Mouse (Mus musculus) ES-CJ7 (cell line): ENCODE results near the gene Fam149a.
A peak's percentile ranks its signal among the peaks of the same experiment; 100 is the strongest.
"Not testable (repeated sequence)": the region's sequence is repeated elsewhere in the genome, so short reads cannot be mapped to it uniquely, and the experiment has no call there.

Experiments
- DNase-seq: peaks from one replicate; pipeline ENCODE4 v3.0.0; 2011; ENCODE audit warnings: low read depth, low spot score

Fam149a gene

GRCm38 (mm10) chr8:45332685-45333409 lies 49.2 kb downstream of the Fam149a start, which contains the start of gene Cyp4v3:
Gene Cyp4v3, minus strand, starts transcription at chr8:45333216.
- peak; percentile 87 for DNase-seq

GRCm38 (mm10) chr8:45330856-45331255 lies 51.2 kb downstream of the Fam149a start:
- DNase-seq: no peak

GRCm38 (mm10) chr8:45329206-45329980 lies 52.7 kb downstream of the Fam149a start:
- no peak for DNase-seq

GRCm38 (mm10) chr8:45327076-45327475 lies 55.0 kb downstream of the Fam149a start:
- DNase-seq: not testable (repeated sequence)

- DNase-seq: no peak
These were observed 57.9 kb downstream of the Fam149a start for GRCm38 (mm10) chr8:45324151-45324550.

- no peak for DNase-seq
These were observed 60.7 kb downstream of the Fam149a start for GRCm38 (mm10) chr8:45321365-45321764.

- DNase-seq: no peak
These were observed 61.2 kb downstream of the Fam149a start for GRCm38 (mm10) chr8:45320930-45321329.

- DNase-seq: no peak
These were observed 71.1 kb downstream of the Fam149a start for GRCm38 (mm10) chr8:45310967-45311366.

GRCm38 (mm10) chr8:45308366-45308765 lies 73.7 kb downstream of the Fam149a start, which contains the start of gene Gm45753:
Gene Gm45753, minus strand, starts transcription at chr8:45308466.
- no peak for DNase-seq

GRCm38 (mm10) chr8:45305479-45305878 lies 76.6 kb downstream of the Fam149a start:
- DNase-seq: no peak

GRCm38 (mm10) chr8:45304354-45304753 lies 77.7 kb downstream of the Fam149a start:
- DNase-seq: no peak

- no peak for DNase-seq
These were observed 79.7 kb downstream of the Fam149a start for GRCm38 (mm10) chr8:45302390-45302789.

- DNase-seq: no peak
These were observed 86.8 kb downstream of the Fam149a start for GRCm38 (mm10) chr8:45295276-45295675.

- no peak for DNase-seq
These were observed 87.4 kb downstream of the Fam149a start, which contains the start of gene Klkb1 for GRCm38 (mm10) chr8:45294687-45295086. Gene Klkb1, minus strand, starts transcription at chr8:45294859.

- DNase-seq: no peak
These were observed 90.3 kb downstream of the Fam149a start for GRCm38 (mm10) chr8:45291790-45292189.
